Mouse (Mus musculus) hindbrain, postnatal 0 days (tissue): ENCODE results near the gene Zfp638. TPM values are rescaled to one million over a fixed set of nuclear protein-coding genes. Genes with fewer than 3 reads are reported as not detected.

Experiments used
- ATAC-seq: fragments of 200-750 bp; cut with Nextera tagmentation; 2 replicates; pipeline ENCODE4 v1.8.0; 2017; ENCODE audit warnings: mild to moderate bottlenecking, moderate TSS enrichment, moderate library complexity
- DNase-seq: peaks from one replicate; pipeline ENCODE4 v3.0.0-alpha.2; 2015; ENCODE audit warnings: low spot score
- H3K27ac ChIP-seq: fragments of 300-500 bp; sonication (generic); 2 replicates; pipeline ENCODE4 v1.5.1; 2014; ENCODE audit warnings: mild to moderate bottlenecking
- H3K27me3 ChIP-seq: fragments of 300-500 bp; sonication (generic); 2 replicates; pipeline ENCODE4 v1.6.1; 2014; ENCODE audit warnings: low read length, mixed read lengths; ENCODE audit not compliant: insufficient read depth
- H3K36me3 ChIP-seq: fragments of 300-500 bp; sonication (generic); 2 replicates; pipeline ENCODE4 v1.6.1; 2014; ENCODE audit warnings: low read length, mixed read lengths; ENCODE audit not compliant: insufficient read depth
- H3K4me1 ChIP-seq: fragments of 300-500 bp; sonication (generic); 2 replicates; pipeline ENCODE4 v1.6.1; 2014; ENCODE audit warnings: antibody characterized with exemption, low read length, mixed read lengths; ENCODE audit not compliant: insufficient read depth
- H3K4me2 ChIP-seq: fragments of 300-500 bp; sonication (generic); 2 replicates; pipeline ENCODE4 v1.6.1; 2014; ENCODE audit warnings: low read depth, mild to moderate bottlenecking, low read length, moderate library complexity, mixed read lengths
- H3K4me3 ChIP-seq: fragments of 300-500 bp; sonication (generic); 2 replicates; pipeline ENCODE4 v1.5.1; 2014; ENCODE audit warnings: low read length
- H3K9ac ChIP-seq: fragments of 300-500 bp; sonication (generic); replicated peaks from 2 replicates; pipeline ENCODE4 v1.6.1; 2014; ENCODE audit warnings: mild to moderate bottlenecking, low read length, moderate library complexity, mixed read lengths
- H3K9me3 ChIP-seq: fragments of 300-500 bp; sonication (generic); 2 replicates; pipeline ENCODE4 v1.6.1; 2016; ENCODE audit warnings: low read length, mixed read lengths
- CTCF ChIP-seq: IDR thresholded peaks from 2 replicates; pipeline ENCODE4 v1.5.1; 2016; ENCODE audit warnings: antibody characterized with exemption, control low read depth, low read depth
- WGBS: fragments of 180-500 bp; shearing (Covaris S2); extraction: QIAGEN DNeasy Blood & Tissue Kit; methylation state at CpG from one replicate; pipeline ENCODE4 v1.1.7; 2014; 5-methylcytosine and 5-hydroxymethylcytosine counted together
- polyA plus RNA-seq: library from polyadenylated mRNA; unstranded; fragments of >200 nt; fragmentation: Nextera tagmentation; extraction: Ambion mirVana; gene quantifications from 2 replicates; pipeline ENCODE4 v1.2.1, GENCODE M21; 2015
- total RNA-seq: library from RNA; depleted of rRNA; stranded (reverse); fragments of >200 nt; gene quantifications from 2 replicates; pipeline ENCODE4 v1.2.3, GENCODE M21; 2014

Zfp638 gene
- total and polyA plus RNA-seq, 2 experiments from 2014 or later, result 55.2 to 91.2 TPM

GRCm38 (mm10) chr6:83906659-83907058, 39.8 kb downstream of the Zfp638 start:
- ATAC-seq (no peak), DNase-seq (no peak)
- Histone ChIP-seq H3K4me2 (no peak overlapping the region), H3K27ac (no peak overlapping the region), H3K9me3 (no peaks in the 10 kb centered on the region), H3K9ac (no peak overlapping the region), H3K4me1 (no peaks in the 10 kb centered on the region), H3K27me3 (no peaks in the 10 kb centered on the region), H3K36me3 (no peaks in the 10 kb centered on the region), H3K4me3 (no peak overlapping the region)
- TF ChIP-seq CTCF, result no peak

- 34% methylated on average over 4 of the region's 4 CpGs for WGBS
Observed at GRCm38 (mm10) chr6:83908386-83908785, 41.5 kb downstream of the Zfp638 start.

DNA sequence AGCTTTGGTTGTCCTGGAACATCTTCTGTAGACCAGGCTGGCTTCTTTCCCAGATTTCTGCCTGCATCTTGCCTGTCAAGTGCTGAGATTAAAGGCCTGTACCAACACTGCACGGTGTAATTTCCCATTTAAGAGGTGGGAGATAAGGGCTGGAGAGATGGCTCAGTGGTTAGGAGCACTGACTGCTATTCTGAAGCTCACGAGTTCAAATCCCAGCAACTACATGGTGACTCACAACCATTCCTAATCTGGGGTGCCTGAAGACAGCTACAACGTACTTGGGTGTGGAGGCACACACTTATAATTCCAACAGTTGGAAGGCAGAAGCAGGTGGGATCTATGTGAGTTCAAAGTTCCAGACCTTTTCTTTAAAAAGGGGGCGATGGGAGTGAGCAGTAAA, 46.8 kb downstream of the Zfp638 start:
- no peak for TF ChIP-seq CTCF
- H3K4me2 ChIP-seq, result peak overlapping the region; percentile 74
- no peaks in the 10 kb centered on the region for H3K36me3 ChIP-seq
- H3K27me3 ChIP-seq, result no peaks in the 10 kb centered on the region
- H3K27ac ChIP-seq, result no peak overlapping the region
- no peaks in the 10 kb centered on the region for H3K9me3 ChIP-seq
- H3K4me1 ChIP-seq, result no peaks in the 10 kb centered on the region
- ATAC-seq (peak; percentile 21; the same call in 1 of the 2 replicates), DNase-seq (no peak)
- no peak overlapping the region for H3K9ac ChIP-seq
- WGBS, result 36% methylated on average over 4 of the region's 4 CpGs
- H3K4me3 ChIP-seq, result peak overlapping the region; percentile 75

More at GRCm38 (mm10) chr6:83908386-83908785, 41.5 kb downstream of the Zfp638 start:
- H3K27ac ChIP-seq, result no peak overlapping the region
- no peak overlapping the region for H3K4me2 ChIP-seq
- no peak for DNase-seq
- H3K9ac ChIP-seq, result no peak overlapping the region
- H3K4me1 ChIP-seq, result no peaks in the 10 kb centered on the region
- H3K4me3 ChIP-seq, result no peak overlapping the region
- H3K9me3 ChIP-seq, result no peaks in the 10 kb centered on the region
- ATAC-seq, result no peak
- TF ChIP-seq CTCF, result no peak
- H3K27me3 ChIP-seq, result no peaks in the 10 kb centered on the region
- H3K36me3 ChIP-seq, result no peaks in the 10 kb centered on the region

GRCm38 (mm10) chr6:83914183-83914719, 47.3 kb downstream of the Zfp638 start:
- under 1% methylated on average over 49 of the region's 50 CpGs for WGBS
- DNase-seq (peak; percentile 99), ATAC-seq (peak; percentile 98)
- H3K36me3 ChIP-seq, result no peaks in the 10 kb centered on the region
- peak overlapping the region; percentile 74 for H3K4me2 ChIP-seq
- peak overlapping the region; percentile 100 for H3K9ac ChIP-seq
- peak overlapping the region; percentile 75 for H3K4me3 ChIP-seq
- no peaks in the 10 kb centered on the region for H3K9me3 ChIP-seq
- TF ChIP-seq CTCF, result peak; percentile 99
- H3K4me1 ChIP-seq, result no peaks in the 10 kb centered on the region
- H3K27ac ChIP-seq, result peak overlapping the region; percentile 97
- no peaks in the 10 kb centered on the region for H3K27me3 ChIP-seq

GRCm38 (mm10) chr6:83914720-83915271, 47.9 kb downstream of the Zfp638 start:
- H3K4me1 ChIP-seq, result no peaks in the 10 kb centered on the region
- ATAC-seq (peak; percentile 71), DNase-seq (peak; percentile 62)
- H3K27ac ChIP-seq, result peak overlapping the region; percentile 97
- peak overlapping the region; percentile 100 for H3K9ac ChIP-seq
- no peaks in the 10 kb centered on the region for H3K36me3 ChIP-seq
- WGBS, result under 1% methylated on average over 36 of the region's 40 CpGs
- no peak for TF ChIP-seq CTCF
- no peaks in the 10 kb centered on the region for H3K27me3 ChIP-seq
- no peaks in the 10 kb centered on the region for H3K9me3 ChIP-seq
- H3K4me3 ChIP-seq, result peak overlapping the region; percentile 75
- peak overlapping the region; percentile 74 for H3K4me2 ChIP-seq

- no peaks in the 10 kb centered on the region for H3K9me3 ChIP-seq
- ATAC-seq (no peak), DNase-seq (no peak)
- H3K9ac ChIP-seq, result no peak overlapping the region
- H3K27me3 ChIP-seq, result no peaks in the 10 kb centered on the region
- TF ChIP-seq CTCF, result no peak
- H3K4me2 ChIP-seq, result no peak overlapping the region
- 69% methylated on average over 1 of the region's 1 CpGs for WGBS
- H3K36me3 ChIP-seq, result no peaks in the 10 kb centered on the region
- no peak overlapping the region for H3K4me3 ChIP-seq
- no peak overlapping the region for H3K27ac ChIP-seq
- H3K4me1 ChIP-seq, result no peaks in the 10 kb centered on the region
Observed at GRCm38 (mm10) chr6:83927418-83927817, 60.5 kb downstream of the Zfp638 start.

DNA sequence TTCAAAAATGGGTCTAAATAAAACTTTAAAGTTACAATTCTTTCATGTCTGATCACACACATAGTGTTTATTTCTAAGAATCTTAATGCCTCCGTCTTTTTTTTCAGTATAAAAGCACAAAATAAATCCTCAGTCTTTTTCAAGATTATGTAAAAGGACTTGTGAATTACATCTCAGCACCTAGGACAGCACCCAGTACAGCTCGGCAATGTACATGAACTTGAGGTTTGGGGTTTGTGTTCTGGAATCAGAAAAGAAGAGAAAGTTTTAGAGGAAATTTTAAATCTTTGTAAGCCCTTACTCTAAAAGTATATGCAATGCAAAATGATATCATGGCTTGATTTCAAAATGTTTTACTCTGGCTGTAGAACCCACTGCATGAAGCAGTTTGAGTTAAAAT, 61.3 kb downstream of the Zfp638 start:
- Histone ChIP-seq H3K4me2 (no peak overlapping the region), H3K27me3 (no peaks in the 10 kb centered on the region), H3K4me3 (no peak overlapping the region), H3K4me1 (no peaks in the 10 kb centered on the region), H3K27ac (no peak overlapping the region), H3K36me3 (no peaks in the 10 kb centered on the region), H3K9me3 (no peaks in the 10 kb centered on the region), H3K9ac (no peak overlapping the region)
- DNase-seq, result no peak
- 77% methylated on average over 2 of the region's 2 CpGs for WGBS
- no peak for ATAC-seq
- no peak for TF ChIP-seq CTCF
